Mouse (Mus musculus) cerebellum, postnatal 4 days (tissue): ENCODE results near the gene Spaca3.

Experiments used
- DNase-seq, 2 experiments: peaks; one replicate each; pipeline ENCODE4 v3.0.0; 2022; ENCODE audit warnings: low spot score in 2 of 2, mixed read lengths in 1 of 2

Spaca3 gene

DNA sequence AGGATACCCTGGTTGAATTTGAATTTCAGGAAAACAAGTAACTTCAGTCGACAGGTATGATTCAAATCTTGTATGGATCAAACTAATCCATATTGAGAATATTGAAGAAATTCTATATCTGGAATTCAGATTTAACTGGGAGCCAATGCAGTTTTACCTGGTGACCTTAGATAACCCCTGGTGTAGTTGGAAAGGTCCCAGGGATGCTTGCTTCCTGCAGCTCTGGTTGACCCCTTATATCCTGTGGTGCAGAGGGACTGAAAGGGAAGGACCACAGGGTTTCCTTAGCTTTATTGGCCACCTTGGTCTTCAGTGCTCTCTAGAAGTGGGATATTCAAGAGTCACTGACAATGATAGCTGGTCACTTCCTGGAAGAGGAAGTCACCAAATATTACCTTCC is 9.9 kb downstream of the Spaca3 start:
- DNase-seq: no peak

GRCm38 (mm10) chr11:80872509-80873474 is 14.6 kb downstream of the Spaca3 start:
- peak; percentile 35 to 68 for DNase-seq

DNA sequence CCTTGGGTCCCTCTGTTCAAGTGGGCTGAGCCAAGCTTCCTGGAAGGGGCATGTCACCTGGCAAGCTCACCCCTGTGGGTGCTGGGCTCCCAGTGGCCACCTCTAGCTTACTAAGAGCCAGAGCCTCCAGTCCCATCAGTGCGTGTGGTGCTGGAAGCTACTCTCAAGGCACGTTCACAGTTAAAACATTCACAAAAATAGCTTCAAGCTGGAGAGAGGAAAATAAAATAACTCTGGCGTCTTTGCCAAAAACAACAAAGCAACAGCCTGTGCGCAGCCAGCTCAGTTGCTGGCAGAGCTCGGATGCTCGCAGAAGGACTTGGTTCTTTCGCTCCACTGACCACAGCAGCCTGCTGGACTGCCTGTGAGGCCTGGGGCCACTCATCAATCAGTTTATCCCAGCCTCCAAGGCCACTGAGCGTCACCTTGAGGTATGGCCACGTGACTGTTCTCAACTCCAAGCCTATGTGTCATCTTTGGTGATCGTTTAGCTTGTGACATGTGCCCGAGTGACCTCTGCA is 19.0 kb downstream of the Spaca3 start:
- DNase-seq: peak in 1 of 2 experiments; percentile 63

GRCm38 (mm10) chr11:80878026-80878425 is 19.9 kb downstream of the Spaca3 start:
- DNase-seq: no peak

DNA sequence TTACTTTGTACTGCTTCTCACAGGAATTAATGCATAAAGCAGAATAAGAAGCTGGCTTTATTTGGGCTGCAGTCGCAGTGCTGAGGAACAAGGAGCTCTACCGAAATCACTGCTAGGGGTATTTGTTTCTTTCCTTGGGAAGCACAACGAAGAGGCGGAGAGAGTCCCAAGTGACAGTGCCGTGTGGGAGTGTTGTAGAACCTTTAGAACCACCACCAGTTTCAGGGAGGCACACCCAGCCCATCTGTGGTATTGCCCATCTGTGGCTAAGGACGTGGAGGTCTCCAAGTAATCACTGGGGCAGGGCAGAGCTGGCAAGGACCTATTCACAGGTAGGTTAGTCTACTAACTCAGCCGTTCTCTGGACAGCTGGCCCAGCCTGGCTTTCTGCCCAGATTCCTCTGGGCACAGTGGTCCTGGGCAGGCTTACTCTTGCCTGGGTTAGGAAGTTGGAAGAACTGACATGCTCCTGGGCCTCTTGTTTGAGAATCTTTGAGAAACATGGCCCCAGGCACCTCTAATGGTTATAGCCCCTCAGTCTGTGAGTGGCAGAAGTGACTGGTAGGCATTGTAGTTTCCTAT is 24.2 kb downstream of the Spaca3 start:
- peak in 1 of 2 experiments; percentile 37 for DNase-seq

DNA sequence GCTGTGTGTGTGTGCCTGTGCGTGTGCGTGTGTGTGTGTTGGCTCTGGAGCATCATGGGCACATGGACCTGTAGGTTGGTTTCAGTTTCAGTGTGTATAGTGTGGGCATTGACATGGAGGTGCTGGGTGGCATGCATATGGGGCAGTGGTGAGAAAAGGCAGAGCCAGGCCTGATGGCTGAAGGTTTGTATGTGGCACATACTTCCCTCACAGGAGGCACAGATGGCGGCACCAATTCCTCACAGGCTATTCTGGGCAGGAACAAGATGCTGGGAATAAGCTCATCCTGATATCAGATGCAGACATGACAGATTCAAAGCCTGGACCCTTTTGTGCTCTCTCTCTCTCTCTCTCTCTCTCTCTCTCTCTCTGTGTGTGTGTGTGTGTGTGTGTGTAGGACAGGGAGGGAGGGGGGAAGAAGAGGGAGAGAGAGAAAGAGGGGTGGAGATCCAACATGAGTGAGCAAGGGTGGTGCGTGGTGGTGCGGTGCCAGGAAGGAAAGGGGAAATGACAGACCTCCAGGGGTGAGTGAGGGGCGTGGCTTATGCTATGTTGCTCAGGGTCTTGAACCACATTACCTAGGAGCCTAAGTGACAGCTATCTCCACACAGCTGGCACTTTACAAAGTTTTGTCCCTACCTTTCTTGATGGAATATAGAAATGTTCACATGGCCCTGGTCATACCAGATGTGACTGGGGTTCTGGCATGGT is 26.5 kb downstream of the Spaca3 start:
- no peak for DNase-seq

GRCm38 (mm10) chr11:80886365-80886764 is 28.2 kb downstream of the Spaca3 start:
- no peak for DNase-seq

DNA sequence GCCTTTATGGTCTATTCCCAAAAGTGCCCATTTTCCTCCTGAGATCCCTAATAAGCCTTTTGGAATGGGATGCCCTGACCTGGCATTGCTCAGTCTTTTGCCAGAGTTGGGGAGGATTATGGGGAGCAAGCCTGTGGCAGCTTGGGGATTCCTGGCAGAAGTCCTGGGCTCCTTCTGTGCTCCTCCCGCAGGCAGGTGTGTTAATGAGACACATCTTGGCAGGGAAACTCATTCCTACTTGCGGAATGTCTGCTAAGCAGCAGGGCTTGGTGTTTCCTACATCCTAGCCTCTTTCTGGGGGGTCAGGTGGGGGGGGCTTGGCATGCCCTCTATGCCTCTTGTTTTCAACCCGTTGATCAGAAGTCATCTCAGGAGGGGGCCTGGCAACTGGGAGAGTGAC is 28.9 kb downstream of the Spaca3 start:
- no peak for DNase-seq

DNA sequence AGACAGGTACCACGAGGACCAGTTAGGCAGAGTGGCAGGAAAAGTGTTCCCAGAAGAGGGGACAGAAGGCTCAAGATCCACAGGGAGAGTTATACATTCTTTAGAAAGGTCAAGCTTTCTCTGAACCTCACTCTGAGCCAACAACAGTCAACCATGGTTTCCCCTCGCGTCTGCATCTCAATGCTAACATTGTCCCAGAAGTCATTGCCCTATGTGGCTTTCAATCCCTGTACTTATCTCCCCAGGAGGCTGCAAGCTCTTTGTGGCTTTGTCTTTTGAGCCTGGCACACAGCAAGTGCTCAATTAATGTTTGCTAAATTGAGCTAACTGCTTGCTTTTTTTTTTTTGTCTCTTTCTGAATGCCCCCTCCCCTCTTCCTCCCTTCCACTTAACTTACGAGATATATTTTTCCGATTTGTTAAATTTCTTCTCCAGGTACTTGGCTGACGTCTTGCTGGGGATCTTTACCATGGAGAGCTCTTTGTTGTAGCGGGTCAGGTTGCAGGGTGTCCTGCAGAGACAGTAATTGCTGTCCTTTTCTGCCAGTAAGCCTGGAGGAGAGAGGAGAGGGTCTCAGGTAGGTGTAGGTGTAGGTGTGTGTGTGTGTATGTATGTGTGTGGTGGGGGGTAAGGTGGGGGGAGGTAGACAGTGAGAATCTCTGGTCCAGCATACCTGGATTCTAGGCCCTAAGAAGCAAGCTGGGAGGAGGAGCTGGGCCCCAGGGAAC is 31.3 kb downstream of the Spaca3 start:
- no peak for DNase-seq

DNA sequence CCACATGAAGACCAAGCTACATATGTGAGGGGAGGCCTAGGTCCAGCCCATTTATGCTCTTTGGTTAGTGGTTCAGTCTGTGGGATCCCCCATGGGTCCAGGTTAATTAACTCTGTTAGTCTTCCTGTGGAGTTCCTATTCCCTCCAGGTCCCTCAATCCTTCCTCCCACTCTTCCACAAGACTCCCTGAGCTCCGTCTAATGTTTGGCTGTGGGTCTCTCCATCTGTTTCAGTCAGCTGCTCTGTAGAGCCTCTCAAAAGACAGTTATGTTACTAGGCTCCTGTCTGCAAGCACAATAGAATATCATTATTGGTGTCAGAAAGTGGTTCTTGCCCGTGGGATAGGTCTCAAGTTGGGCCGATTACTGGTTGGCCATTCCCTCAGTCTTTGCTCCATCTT is 37.7 kb downstream of the Spaca3 start:
- no peak for DNase-seq

GRCm38 (mm10) chr11:80900555-80900954 is 42.4 kb downstream of the Spaca3 start:
- DNase-seq: no peak

GRCm38 (mm10) chr11:80902664-80903063 is 44.5 kb downstream of the Spaca3 start:
- DNase-seq: no peak

GRCm38 (mm10) chr11:80903426-80903825 is 45.3 kb downstream of the Spaca3 start:
- DNase-seq: no peak

DNA sequence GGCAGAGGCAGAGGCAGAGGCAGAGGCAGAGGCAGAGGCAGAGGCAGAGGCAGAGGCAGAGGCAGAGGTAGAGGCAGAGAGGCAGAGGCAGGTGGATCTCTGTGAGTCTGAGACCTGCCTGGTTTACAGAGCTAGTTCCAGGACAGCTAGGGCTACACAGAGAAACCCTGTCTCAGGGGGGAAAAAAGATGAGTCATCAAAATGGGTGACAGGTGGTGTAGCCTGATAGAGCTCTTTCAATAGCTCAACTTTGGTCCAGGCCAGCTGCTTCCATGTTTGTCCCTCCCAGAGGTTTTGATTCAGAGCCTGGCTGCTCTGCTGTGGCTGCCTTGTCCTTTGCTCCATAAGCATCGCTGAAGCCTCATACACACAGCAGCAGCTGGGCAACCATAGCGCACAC is 46.4 kb downstream of the Spaca3 start:
- DNase-seq: no peak

GRCm38 (mm10) chr11:80906456-80906855 is 48.3 kb downstream of the Spaca3 start:
- peak; percentile 62 to 78 for DNase-seq

GRCm38 (mm10) chr11:80907820-80908219 is 49.7 kb downstream of the Spaca3 start:
- no peak for DNase-seq

DNA sequence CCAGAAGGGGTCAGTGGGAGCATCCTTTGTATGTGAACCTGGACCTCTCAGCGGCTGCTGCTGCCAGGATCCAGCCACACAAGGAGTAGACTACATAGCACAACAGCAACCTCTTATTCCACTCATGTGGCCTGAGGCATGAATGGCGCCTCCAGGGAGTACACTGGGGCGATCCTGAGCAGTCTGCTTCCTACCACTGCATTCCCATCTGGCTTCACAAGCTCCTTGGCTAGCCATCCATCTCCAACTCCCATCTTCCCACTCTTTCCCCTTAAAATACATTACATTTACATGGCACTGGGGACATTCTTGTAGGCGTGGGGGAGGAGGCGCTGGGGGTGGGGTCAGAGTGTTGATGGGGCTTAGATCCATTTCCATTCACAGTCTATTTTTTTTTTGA is 54.6 kb downstream of the Spaca3 start:
- DNase-seq: no peak

DNA sequence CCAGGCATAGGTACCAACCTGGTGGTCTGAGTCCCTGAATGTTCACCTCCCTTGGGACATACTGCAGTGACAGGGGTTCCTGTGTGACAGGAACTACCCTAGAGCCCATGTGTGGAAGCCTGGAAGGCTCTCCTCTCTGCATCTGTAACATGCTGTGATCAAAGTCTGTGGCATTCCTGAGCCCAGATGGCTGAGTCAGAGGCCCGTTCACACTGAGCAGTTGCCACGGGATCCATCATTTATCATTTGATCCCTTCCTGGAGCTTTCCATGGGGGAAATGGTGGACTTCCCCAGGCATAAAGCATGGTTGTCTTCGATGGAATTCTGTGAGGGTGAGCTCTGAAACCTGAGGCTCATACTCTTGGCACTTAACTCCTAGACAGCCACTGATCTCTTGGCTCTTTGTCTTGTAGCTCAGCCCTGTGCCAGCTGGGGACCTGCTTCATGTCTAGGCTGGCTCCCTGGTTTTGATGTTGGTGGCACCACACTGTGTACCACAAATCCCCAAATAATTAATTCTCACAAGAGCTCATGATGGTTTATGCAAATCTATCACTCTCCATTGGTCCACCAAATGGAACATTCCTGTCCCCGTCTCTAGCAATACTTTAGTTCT is 55.4 kb downstream of the Spaca3 start:
- no peak for DNase-seq
